Mouse (Mus musculus) E14TG2a.4 (cell line): ENCODE measurements around the gene Macrod2.

Experiments
- H3K27me3 ChIP-seq: 2 replicates; pipeline ENCODE4 v1.6.1; 2014; ENCODE audit warnings: low read length, control low read depth; ENCODE audit not compliant: insufficient read depth
- H3K36me3 ChIP-seq: 2 replicates; pipeline ENCODE4 v1.6.1; 2014; ENCODE audit warnings: low read length, control low read depth; ENCODE audit not compliant: insufficient read depth
- H3K4me1 ChIP-seq: replicated peaks from 2 replicates; pipeline ENCODE4 v1.6.1; 2014; ENCODE audit warnings: low read depth, low read length, control low read depth
- H3K4me3 ChIP-seq: replicated peaks from 2 replicates; pipeline ENCODE4 v1.5.1; 2014; ENCODE audit warnings: mild to moderate bottlenecking, low read length
- H3K9me3 ChIP-seq: 2 replicates; pipeline ENCODE4 v1.6.1; 2014; ENCODE audit warnings: low read length, control low read depth
- CTCF ChIP-seq: conservative IDR thresholded peaks from 2 replicates; pipeline ENCODE4 v1.5.1; 2014; ENCODE audit warnings: low read length
- NANOG ChIP-seq: IDR thresholded peaks from 2 replicates; pipeline ENCODE4 v1.6.1; 2014; ENCODE audit warnings: borderline replicate concordance, low read length, mixed read lengths
- POU5F1 ChIP-seq: IDR thresholded peaks from 2 replicates; pipeline ENCODE4 v1.6.1; 2014; ENCODE audit warnings: low read length, borderline replicate concordance

Macrod2 gene

DNA sequence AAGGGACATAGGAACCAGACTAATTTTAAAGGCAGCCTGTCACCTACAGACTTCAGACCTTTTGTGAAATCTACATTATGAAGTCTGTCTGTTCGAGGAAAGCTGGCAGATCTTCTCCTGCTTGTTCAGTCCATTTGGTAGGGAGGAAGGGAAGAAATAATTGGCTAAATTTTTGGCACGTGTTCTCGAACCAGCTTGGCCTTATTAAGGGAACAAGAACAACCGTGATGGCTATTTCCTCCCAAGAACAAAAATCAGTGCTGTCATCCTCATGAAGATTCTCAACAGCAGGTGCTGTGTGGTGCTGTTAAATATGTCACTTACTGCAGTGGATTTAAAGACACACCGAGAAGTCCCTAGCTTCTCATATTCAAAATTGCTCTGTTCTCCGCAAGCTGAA is 1859.5 kb downstream of the Macrod2 start:
- Histone ChIP-seq H3K9me3 (peaks cover 17% of the 10 kb centered on the region), H3K27me3 (no peaks in the 10 kb centered on the region), H3K36me3 (no peaks in the 10 kb centered on the region), H3K4me3 (no peak overlapping the region), H3K4me1 (no peaks in the 10 kb centered on the region)
- TF ChIP-seq POU5F1 (no peak), CTCF (no peak), NANOG (no peak)

DNA sequence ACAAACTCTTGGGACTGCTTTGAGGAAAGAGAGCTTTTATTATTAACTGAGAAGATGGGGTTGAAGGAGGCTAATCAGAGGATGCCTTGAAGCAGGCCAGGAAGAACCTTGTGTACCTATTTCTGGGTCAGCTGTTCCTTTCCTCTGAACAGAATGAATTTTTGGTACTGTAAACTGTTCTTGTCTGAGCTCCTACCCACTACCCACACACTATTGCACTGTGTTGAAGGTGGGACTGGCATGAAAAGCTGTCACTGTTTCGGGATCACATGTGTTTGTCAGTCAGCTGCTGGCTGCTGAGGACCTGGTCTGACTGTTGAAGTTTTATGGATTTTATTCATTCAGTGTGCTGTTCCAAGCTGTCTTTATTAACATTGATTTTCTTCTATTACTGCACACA is 1862.4 kb downstream of the Macrod2 start:
- no peak for TF ChIP-seq NANOG
- no peak for TF ChIP-seq POU5F1
- TF ChIP-seq CTCF = no peak

DNA sequence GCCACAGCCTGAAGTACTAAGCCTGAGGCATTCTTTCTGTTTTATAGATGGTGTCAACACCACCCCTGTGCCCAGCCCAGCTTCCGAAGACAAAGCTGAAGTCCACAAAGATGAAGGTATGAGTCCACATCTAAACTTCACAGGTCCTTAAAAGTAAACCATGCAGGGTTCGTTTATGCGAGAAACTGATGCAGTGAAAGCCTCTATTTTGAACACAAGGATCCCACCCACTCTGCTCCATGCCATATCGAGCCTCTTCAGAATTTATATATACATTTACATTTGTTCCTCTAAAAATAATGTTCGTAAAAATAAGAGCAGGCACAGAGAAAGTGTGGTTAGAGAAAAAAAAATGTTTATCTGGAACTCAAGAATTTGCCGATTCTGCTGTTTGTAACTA is 1865.9 kb downstream of the Macrod2 start:
- no peak for TF ChIP-seq CTCF
- H3K27me3 ChIP-seq = no peaks in the 10 kb centered on the region
- H3K4me1 ChIP-seq = no peaks in the 10 kb centered on the region
- no peaks in the 10 kb centered on the region for H3K36me3 ChIP-seq
- peaks cover 17% of the 10 kb centered on the region for H3K9me3 ChIP-seq
- H3K4me3 ChIP-seq = no peak overlapping the region

More for the DNA sequence above, 1862.4 kb downstream of the Macrod2 start:
- peaks cover 17% of the 10 kb centered on the region for H3K9me3 ChIP-seq
- H3K36me3 ChIP-seq = no peaks in the 10 kb centered on the region
- no peak overlapping the region for H3K4me3 ChIP-seq
- no peaks in the 10 kb centered on the region for H3K4me1 ChIP-seq
- no peaks in the 10 kb centered on the region for H3K27me3 ChIP-seq

DNA sequence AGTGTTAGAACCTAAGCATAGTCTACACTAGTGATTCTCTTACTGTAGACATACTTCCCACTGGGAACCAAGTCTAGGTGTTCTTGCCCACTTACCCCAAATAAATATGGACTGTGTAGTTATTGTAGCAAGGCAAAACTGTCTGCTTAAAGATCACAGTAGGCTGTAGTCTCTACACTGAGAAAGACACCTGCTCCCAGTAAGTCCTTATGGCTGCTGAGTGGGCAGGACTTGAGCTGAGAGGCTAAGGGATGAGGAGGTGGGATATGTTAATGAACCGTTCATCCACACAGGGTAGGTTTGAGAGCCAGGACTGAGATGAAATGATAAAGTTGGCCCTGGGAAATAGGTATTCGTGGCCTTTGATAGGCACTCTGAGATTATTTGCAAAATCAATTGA is 1869.6 kb downstream of the Macrod2 start:
- Histone ChIP-seq H3K36me3 (no peaks in the 10 kb centered on the region), H3K4me3 (no peak overlapping the region), H3K27me3 (no peaks in the 10 kb centered on the region), H3K9me3 (no peaks in the 10 kb centered on the region), H3K4me1 (no peaks in the 10 kb centered on the region)
- TF ChIP-seq CTCF = no peak
- TF ChIP-seq NANOG = no peak
- no peak for TF ChIP-seq POU5F1

DNA sequence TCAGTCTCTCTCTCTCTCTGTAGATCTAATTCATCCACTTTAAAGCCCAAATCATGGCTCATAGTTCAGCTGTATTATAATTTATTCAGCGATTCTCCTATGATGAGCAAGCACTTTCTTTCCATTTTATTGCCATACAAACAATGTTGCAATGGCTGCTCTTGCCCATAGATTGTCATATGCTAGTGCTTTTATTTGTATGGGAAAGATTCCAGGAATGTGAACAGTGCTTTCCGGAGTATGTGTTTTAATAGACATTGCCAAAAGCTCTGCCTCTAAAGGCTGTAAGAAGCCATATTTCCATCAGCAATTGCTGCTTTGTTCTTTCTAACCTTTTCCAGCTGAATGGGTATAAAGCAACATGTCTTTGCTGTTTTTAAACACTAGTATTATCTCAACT is 1872.7 kb downstream of the Macrod2 start:
- no peaks in the 10 kb centered on the region for H3K27me3 ChIP-seq
- H3K4me3 ChIP-seq = no peak overlapping the region
- H3K36me3 ChIP-seq = no peaks in the 10 kb centered on the region
- H3K4me1 ChIP-seq = no peaks in the 10 kb centered on the region
- H3K9me3 ChIP-seq = no peaks in the 10 kb centered on the region
- no peak for TF ChIP-seq NANOG

DNA sequence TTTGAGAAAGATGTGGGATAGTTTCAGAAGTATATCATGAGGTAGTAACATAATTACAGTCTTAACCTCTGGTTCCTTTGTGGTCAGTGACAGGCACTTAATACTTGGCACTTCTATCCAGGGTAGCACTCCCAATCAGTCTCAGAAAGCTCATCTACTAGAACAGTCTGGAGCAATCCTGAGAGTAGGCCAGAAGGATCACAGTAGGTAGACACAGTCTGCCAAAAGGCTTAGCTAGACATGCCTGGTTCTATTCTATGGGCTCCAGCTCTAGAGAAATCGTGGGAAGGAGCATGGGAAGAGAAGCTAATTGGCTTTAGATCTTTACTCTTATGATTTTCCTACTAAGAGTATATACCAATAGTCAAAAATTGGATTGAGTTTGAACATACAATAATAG is 1891.7 kb downstream of the Macrod2 start:
- no peak overlapping the region for H3K4me3 ChIP-seq

DNA sequence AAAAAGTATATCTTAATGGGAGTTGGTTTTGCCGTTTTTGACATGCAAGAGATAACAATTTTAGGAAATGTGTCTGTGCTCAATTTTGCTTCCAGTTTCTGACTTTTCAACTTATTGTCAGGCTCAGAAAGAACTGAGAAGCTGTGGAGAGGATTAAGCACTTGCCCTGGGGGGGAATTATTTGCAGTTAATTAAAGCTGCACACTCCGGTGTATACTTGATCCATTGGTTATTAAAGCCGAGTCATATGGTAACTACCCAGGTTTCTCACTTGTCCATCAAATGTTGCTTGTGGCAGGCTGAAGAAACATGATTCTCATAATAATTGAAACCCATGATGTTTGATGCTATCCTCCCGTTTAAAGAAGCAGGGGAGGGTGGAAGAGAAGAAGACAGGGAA is 1899.7 kb downstream of the Macrod2 start:
- no peak for TF ChIP-seq CTCF
- TF ChIP-seq POU5F1 = no peak
- TF ChIP-seq NANOG = no peak
- Histone ChIP-seq H3K36me3 (no peaks in the 10 kb centered on the region), H3K4me3 (no peak overlapping the region), H3K4me1 (no peaks in the 10 kb centered on the region), H3K9me3 (no peaks in the 10 kb centered on the region), H3K27me3 (no peaks in the 10 kb centered on the region)

More for the DNA sequence above, 1891.7 kb downstream of the Macrod2 start:
- Histone ChIP-seq H3K9me3 (no peaks in the 10 kb centered on the region), H3K4me1 (no peaks in the 10 kb centered on the region), H3K36me3 (no peaks in the 10 kb centered on the region), H3K27me3 (no peaks in the 10 kb centered on the region)
- TF ChIP-seq NANOG (no peak), CTCF (no peak), POU5F1 (no peak)

DNA sequence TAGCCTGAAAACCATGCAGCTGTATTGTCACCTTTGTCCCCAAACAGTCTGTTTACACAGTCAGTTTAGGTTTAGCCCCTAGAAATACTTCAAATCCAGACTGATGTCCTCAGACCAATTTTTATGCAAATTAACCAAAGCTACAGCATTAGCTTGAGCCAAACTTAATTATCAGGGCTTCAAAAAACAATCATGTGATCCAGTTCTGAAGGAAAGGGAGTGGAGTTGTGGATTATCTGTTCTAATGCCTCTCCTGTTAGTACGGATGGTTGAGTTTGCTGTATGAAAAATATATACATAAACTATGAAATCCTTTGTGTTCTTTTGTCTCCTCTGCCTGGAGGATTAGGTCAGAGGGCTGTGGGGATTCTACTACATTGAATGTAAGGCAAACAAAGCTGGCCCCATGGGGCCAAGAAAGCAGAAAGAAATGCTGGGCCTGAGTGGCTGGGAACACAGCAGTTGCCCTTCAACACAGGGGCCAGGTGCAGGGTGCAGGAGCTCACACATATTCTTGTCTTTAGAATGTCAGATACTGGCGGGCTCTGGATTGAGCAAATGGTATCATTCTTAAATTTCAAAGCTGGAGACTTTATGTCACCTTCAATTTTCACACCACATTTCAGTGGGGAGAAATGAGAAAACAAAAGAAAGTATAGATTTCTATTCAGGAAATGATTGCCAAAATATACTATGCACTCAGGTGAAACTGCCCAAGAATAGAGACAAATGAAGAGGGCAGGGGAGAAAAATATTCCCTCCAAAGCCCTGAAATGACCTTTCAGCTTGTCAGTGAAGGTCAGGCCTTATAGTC is 1908.2 kb downstream of the Macrod2 start:
- TF ChIP-seq CTCF (no peak), POU5F1 (no peak), NANOG (no peak)
- Histone ChIP-seq H3K4me1 (no peaks in the 10 kb centered on the region), H3K4me3 (no peak overlapping the region), H3K9me3 (peaks cover 29% of the 10 kb centered on the region), H3K27me3 (no peaks in the 10 kb centered on the region), H3K36me3 (no peaks in the 10 kb centered on the region; the same call in 1 of the 2 replicates)

DNA sequence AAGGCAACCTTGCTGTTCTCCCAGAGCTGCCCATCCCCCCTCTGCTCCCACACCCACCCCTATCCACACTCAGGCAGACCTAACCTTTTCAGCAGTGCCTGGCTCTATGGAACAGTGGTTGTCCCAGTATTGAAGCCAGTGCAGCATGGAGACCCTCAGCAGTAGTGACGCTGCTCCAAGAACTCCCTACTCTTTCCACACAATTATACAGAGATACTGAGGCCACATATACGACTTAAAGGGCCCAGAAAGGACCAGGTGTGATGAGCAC is 1908.7 kb downstream of the Macrod2 start:
- H3K36me3 ChIP-seq = no peaks in the 10 kb centered on the region; the same call in 1 of the 2 replicates
- no peak overlapping the region for H3K4me3 ChIP-seq
- H3K9me3 ChIP-seq = peaks cover 29% of the 10 kb centered on the region
- no peak for TF ChIP-seq CTCF
- TF ChIP-seq POU5F1 = no peak
- no peak for TF ChIP-seq NANOG
- H3K4me1 ChIP-seq = no peaks in the 10 kb centered on the region
- H3K27me3 ChIP-seq = no peaks in the 10 kb centered on the region
